Mouse (Mus musculus) brain, adult 2 months (tissue): ENCODE results near the gene Galnt2.

Experiments used
- DNase-seq: peaks from one replicate; pipeline ENCODE4 v3.0.0; 2011; ENCODE audit warnings: low read depth, low spot score

The Galnt2 gene

GRCm38 (mm10) chr8:124321227-124321840 is 90.1 kb downstream of the Galnt2 start:
- peak; percentile 55 for DNase-seq

GRCm38 (mm10) chr8:124323356-124323755 is 92.2 kb downstream of the Galnt2 start:
- DNase-seq = peak; percentile 72

DNA sequence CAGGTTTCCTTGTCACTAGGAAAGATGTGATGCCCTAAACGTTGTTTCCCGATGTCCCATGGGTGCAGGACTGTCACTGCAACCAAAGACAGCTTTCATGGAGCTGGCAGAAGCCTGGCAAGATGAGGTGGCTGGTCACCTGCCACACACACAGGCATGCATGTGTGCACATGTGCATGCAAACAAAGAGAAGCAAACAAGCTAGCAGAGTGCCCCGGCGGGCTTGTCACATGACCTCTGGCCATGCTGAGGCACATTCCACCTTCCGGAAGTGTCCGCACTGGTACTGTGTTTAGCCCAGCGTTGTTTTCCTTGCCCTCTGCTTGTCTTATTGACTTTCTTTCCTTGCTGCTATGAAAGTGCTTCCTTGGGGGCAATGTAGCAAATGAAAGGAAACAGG is 97.1 kb downstream of the Galnt2 start:
- no peak for DNase-seq

DNA sequence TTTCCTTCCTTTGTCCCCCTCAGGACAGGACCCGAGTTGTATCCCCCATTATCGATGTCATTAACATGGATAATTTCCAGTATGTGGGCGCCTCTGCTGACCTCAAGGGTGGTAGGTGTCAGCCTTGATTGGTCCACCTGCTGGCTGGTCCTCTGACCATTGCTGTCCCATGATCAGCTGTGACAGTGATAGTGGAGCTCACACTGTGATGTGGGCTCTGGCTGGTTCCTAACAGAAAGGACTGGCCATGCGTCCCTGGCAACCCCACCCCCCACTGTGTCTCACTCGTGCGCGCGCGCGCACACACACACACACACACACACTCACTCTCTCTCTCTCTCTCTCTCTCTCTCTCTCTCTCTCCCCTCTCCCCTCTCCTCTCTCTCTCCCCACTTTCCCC is 98.5 kb downstream of the Galnt2 start:
- no peak for DNase-seq

DNA sequence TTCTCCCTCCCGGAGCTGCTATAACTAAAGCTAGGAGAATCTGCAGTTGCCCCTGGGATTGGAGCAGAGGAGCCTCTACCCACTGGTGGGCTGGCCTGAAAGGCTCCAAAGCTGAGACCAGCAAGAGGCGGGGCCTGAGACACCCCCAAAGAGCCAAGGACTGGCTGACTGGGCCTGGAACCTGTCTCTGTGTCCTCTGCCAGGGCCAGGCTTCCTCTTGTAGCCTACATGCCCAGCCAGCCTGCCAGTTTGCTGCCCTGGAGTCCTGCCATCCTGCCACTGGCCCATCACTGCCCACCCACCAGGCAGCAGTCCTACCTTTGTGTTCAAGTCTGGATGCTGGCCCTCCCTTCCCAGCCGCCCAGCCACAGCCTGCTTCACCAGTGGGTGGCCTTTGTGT is 99.2 kb downstream of the Galnt2 start:
- DNase-seq = peak; percentile 67

DNA sequence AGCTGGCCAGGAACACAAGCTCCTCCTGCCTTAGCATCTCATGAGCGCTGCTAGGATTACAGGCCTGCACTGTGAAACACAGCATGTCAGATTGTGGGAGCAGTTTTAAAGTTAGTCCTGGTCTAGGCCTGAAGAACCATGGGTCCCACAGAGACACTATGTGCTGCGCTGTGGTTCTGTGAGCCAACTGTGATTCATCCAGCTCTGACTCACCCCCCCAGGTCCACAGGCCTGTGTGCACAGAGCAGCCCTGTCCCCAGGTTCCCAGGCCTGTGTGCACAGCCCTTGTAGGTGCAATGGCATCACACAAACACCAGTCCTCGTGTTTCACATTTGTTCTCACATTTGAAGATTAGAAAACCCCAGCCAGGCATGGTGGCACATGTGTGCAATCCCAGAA is 99.9 kb downstream of the Galnt2 start:
- DNase-seq = peak; percentile 76

DNA sequence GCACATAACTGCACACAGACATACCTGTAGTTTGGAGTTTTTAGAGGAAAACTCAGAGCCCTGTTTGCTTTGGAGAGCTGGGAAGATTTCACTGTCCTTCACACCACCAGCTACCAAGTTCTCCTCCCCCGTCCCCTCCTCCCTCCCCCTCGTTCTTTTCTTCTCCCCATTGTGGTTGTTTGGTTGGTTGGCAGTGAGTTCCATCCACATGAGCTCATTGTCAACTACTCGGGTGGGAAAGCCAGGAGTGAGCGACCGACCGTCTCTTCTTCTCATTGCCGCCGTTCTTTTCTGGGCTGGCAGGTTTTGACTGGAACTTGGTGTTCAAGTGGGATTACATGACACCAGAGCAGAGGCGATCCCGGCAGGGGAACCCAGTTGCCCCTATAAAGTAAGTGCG is 100.5 kb downstream of the Galnt2 start:
- DNase-seq = no peak

GRCm38 (mm10) chr8:124336302-124336701 is 105.1 kb downstream of the Galnt2 start:
- no peak for DNase-seq

DNA sequence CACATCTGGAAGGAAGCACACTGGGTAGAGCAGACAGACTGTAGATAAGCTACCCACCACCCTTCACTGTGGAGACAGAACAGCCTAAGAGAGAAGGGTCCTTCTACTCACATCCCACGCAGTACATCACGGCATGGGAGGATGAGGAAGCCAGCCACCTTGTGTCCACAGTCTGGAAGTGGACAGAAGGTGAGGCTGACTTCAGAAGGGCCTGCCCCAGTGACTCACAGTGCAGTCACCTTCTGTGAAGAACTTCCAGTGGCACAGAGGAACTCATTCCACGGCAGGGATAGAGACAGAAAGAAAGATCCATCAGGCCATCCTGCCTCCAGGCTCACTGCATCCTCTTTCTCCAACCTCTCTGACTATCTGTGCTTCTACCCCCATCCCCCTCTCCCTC is 108.6 kb downstream of the Galnt2 start:
- DNase-seq = no peak

DNA sequence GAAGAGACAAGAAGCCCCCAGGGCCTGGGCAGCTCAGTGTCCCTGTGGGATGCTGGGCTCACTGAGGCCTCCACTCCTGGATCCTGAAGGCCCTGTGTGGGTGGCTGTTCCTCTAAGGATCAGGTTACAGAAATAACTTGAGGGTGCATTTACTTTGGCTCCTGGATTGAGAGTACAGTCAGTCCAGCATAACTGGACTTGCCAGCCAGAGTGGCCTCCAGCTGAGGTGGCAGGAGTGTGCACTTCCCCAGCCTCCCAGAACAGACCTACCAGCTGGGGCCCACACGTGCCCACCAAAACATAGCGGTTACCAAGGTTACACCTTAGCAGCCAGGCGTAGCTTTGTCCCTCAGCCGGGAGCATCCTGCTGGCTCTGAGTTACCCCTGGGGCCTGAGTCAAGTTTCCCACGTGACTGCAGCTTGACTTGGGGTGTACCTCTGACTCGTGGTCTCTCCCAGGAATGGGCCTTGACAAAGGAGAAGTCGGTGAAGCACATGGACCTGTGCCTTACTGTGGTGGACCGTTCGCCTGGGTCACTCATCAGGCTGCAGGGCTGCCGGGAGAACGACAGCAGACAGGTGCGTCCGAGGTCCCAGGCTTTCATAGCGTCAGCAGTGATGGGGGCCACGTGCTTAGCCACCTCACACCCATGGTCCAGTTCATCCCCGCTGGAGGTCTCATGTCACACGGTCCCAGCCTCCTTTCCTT is 109.3 kb downstream of the Galnt2 start:
- no peak for DNase-seq

GRCm38 (mm10) chr8:124343151-124343550 is 112.0 kb downstream of the Galnt2 start:
- peak; percentile 64 for DNase-seq

DNA sequence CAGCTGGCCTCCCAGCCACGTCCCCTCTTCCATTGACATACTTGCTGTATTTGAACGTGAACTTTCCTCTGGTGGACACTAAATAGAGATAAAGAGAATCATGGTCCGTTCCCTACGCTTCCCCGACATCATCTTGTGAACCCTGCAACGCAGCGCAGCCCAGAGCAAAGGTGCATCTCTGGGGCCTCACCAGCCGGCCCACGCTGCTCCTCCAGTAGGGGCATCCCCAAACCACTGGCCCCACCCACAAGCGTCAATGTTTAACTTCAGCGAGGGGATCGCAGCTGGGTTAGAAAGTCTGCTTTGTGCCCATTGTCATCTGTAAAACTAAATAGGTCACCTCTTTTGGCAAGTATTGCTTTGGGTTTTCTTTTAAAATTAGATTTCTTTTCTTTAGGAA is 112.8 kb downstream of the Galnt2 start:
- no peak for DNase-seq

- DNase-seq = no peak
Measured at GRCm38 (mm10) chr8:124345098-124345497, 113.9 kb downstream of the Galnt2 start.

DNA sequence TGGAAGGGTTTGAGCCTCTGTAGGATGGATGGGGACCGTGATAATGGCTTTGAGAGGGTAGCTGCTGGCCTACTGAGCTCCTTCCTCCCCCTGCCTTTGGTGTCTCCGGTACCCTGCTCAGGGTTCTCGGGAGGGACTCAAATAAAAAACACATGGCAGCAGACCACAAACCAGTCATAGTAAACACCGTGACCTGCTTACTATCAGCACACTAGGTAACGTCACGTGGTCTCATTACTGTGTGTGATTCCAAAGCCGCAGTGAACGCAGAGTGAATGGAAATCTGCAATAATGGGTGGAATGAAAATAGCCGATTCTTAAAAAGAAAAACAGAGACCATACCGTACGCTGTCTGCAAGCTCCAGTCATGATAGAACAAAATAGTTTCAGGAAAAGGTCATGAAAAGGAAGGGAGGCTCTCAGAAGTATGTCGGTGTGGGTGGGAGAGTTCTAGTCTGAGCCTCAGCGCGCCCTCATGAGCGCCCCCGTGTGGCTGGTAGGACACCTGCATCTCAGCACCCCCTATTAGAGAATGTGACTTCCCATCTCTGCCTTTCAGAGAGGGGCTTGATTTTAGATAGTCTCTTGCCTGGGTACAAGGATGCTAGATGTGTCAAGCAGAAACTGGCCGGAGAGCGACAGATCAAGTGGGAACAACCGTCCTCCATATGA is 115.8 kb downstream of the Galnt2 start:
- peak; percentile 73 for DNase-seq

- DNase-seq = no peak
Measured at GRCm38 (mm10) chr8:124348087-124348486, 116.9 kb downstream of the Galnt2 start.

DNA sequence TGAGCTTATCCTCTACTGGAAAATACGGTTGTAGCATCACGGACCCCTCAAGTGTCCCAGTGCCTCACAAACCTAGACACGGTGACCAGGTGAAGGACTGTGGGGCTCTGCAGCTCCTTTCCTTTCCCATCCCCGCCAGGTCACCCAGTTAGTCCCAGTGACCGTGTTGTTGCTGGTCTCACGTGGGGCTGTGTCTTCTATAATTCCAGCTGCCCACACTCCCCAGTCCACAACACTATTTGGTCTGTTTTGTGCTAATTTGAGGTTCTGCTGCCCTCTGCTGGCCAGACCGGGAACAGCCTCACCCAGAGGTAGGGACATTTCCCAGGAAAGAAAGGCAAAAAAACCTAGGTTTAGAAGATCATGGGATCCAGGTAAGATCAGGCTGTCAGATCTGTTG is 118.5 kb downstream of the Galnt2 start:
- peak; percentile 77 for DNase-seq

DNA sequence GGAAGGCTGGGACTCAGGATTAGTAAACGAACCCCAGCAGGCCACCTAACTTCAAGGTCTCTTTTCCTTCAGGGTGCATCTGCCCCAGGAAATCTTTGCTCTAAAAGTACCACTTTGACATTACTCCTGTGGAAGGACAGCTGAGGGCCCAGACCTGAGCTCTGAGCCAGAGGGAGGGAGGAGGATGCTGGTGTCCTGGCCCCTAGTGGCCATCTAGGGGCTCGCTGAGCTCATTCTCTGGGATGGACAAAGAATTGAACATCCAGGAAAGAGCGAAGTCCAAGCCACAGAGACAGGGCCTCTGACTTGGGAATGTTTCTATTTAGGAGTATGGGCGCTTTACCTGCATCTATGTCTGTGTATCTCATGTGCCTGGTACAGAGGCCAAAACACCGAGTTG is 120.4 kb downstream of the Galnt2 start:
- no peak for DNase-seq

- DNase-seq = no peak
Measured at GRCm38 (mm10) chr8:124360911-124361310, 129.7 kb downstream of the Galnt2 start.

DNA sequence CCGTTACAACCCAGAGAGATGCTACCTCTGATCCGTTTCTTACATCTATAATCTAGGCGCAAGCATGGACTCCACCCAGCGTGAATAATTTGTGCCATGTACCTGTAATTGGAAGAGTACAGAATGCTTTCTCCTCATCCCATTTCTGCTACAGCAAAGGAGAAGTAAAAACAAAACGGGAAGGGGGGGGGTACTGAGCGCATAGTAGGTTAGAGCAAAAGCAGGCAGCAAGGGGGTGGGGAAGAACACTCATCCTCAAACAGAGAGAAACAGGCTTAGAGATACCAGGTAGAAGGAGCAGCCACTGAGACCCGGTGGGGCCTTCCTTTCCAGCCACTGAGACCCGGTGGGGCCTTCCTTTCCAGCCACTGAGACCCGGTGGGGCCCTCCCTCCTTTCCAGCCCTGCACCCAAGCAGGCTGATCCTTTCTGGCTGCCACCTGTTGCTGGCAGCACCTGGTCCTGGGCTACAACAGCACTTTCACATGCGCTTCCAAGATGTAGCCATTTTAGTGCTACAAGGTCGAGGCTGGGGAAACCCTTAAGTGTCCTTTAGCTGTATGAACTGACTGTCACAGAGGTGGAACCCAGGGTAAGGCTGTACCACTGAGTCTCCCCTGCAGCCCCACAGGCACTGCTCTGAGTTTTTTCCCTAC is 130.7 kb downstream of the Galnt2 start:
- DNase-seq = no peak

DNA sequence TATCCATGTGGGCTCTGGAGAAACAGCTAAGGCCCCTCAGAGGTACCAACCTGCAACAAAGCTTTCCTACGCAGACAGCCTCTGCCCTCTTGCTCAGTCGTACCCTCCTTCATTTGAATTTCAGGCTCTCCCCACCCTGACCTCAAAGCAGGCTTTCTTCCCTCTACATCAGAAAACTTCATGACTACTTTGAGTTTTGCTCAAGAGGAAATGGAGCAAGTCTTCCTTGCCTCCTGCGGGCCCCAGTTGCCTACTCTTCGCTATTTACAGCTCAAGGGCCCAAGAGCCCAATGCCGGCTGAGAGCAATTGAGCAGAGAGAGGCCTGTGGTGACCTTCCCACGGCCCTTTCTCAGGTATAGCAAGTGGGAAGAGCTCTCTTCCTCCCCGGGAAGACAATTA is 131.4 kb downstream of the Galnt2 start:
- no peak for DNase-seq

DNA sequence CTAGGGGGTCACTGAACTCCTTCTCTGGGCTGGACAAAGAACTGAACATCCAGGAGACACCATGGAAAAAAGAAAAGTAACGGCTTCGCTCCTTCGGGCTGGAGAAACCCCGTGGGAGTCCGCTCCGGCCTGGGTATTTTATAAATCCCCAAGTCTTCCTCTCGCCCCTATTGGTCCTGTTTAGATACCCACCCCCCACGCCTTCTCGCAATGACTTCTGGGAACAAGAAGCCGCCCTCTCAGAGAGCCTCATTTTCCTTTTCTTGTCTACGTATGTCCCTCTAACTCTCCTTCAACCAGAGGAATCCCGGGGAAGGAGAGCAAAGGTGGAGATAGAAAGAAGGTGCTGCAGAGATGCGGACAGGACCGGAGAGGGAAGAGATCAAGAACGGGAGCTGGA is 132.1 kb downstream of the Galnt2 start:
- DNase-seq = no peak

DNA sequence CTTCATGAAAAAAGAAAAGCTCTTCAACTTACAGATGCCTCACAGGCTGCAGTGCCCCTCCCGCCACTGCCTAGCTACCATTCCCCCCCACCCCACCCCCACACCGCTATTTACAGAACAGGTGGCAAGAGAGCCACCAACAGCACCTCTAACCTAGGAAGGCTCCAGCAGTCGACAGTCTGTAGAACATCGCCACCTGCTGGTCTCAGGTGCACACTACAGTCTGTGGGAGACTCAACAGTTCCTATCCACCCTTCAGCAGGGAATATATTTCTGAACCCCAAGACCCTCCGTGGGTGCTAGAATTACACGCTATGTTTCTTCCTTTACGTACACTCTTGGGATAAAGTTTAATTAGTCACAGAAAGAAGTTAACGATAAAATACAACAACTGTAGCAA is 137.0 kb downstream of the Galnt2 start:
- peak; percentile 87 for DNase-seq
